Mouse (Mus musculus): ENCODE measurements around the gene Zp3. TPM values are rescaled to one million over a fixed set of nuclear protein-coding genes. Genes with fewer than 3 reads are reported as not detected.
A peak's percentile ranks its signal among the peaks of the same experiment; 100 is the strongest.

Zp3 gene
- not detected for total RNA-seq (2021)

- intact Hi-C loops (cut with DNase I), result no loop called here
- no peak for DNase-seq
These were observed at the start of gene Zp3 for GRCm38 (mm10) chr5:135979904-135980303. Gene Zp3, plus strand, starts transcription at chr5:135980099.

- intact Hi-C loops (cut with DNase I), result no loop called here
- DNase-seq, result no peak
These were observed 48.4 kb upstream of the Zp3 start for GRCm38 (mm10) chr5:135931526-135931925.

DNA sequence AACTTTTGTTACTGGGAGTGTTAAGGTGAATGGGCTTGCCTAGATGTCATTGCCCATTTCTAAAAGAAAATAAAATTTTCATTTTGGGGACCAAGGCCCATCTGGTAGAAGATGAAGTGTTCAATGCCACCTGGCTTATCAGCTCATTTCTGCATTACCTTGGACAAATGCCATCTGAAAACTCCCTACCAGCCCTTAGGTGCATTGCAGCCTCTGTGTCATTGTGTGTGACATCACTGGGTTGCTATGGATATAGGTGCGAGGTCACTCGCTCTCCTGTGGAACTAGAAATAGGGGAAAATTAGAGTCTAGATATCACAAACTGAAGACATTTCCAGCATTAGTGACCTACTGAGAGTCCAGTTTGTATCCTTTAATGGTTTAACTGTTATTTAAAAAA is 47.5 kb upstream of the Zp3 start:
- DNase-seq, result no peak
- intact Hi-C loops (cut with DNase I), result no loop called here

- intact Hi-C loops (cut with DNase I), result no loop called here
These were observed 46.5 kb upstream of the Zp3 start for GRCm38 (mm10) chr5:135933222-135933899.

GRCm38 (mm10) chr5:135933900-135934441 is 45.9 kb upstream of the Zp3 start:
- intact Hi-C loops (cut with DNase I), result no loop called here
- peak; percentile 83 for DNase-seq

More at GRCm38 (mm10) chr5:135933222-135933899, 46.5 kb upstream of the Zp3 start:
- DNase-seq, result no peak

- intact Hi-C loops (cut with DNase I), result no loop called here
- DNase-seq, result peak; percentile 98
These were observed 45.3 kb upstream of the Zp3 start, which contains the start of gene Ywhag for GRCm38 (mm10) chr5:135934481-135935175. Gene Ywhag, minus strand, starts transcription at chr5:135934616.

DNA sequence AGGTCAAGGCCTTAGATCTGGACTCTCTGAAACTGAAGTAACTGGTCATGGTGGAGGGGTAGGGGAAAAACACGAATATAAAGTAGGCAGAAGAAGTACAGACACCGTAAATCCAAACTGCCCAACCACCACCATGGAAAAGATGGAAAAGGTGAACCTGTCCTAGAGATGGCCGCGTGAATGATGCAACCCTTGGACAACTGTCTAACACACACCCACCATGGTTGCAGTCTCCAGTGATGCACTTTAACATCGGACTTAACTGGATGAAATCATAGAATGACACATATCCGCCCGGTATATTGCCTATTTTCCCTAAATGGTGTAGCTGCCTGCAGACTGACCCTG is 44.7 kb upstream of the Zp3 start:
- no peak for DNase-seq
- intact Hi-C loops (cut with DNase I), result no loop called here

GRCm38 (mm10) chr5:135935641-135936190 is 44.2 kb upstream of the Zp3 start:
- no peak for DNase-seq
- intact Hi-C loops (cut with DNase I), result no loop called here

DNA sequence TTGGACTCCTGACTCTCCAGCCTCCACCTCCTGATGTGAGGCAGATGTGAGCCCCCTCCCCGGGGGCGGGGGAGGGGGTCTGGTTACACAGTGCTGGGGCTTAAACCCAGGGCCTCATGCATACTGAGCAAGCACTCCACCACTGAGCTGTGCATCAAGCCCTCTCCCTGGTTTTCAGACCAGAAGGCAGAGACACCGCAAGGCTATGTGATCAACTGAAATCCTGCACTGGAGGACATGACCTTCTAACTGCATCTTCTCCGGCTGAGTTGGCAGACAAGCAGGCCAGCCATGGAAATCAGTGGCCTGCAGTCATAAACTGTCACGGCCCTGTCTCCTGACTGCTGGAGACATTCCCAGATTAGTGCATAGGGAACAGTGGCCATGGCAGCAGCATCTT is 39.3 kb upstream of the Zp3 start:
- intact Hi-C loops (cut with DNase I), result no loop called here

DNA sequence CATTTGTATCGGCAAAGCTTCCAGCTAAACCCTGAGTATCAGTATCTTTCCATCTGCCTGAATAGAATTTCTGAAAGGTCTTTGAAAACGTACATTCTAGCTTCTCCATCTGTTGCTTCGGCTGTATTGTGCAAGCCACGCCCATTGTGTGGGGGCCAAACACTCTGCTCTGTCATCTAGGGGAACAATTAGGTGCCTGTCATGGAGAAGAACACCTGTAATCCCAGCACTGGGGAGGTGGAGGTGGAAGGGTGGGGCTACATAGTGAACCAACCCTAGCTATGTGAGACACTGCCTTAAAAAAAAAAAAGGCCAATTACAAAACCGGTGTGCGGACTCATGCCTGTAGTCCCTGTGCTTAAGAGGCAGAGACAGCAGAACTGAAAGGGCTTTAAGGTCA is 37.2 kb upstream of the Zp3 start:
- intact Hi-C loops (cut with DNase I), result no loop called here
- DNase-seq, result no peak

More for the DNA sequence above, 39.3 kb upstream of the Zp3 start:
- no peak for DNase-seq

- intact Hi-C loops (cut with DNase I), result no loop called here
- DNase-seq, result peak; percentile 56
These were observed 33.9 kb upstream of the Zp3 start for GRCm38 (mm10) chr5:135945916-135946408.

- intact Hi-C loops (cut with DNase I), result no loop called here
- DNase-seq, result no peak
These were observed 33.3 kb upstream of the Zp3 start for GRCm38 (mm10) chr5:135946621-135947020.

DNA sequence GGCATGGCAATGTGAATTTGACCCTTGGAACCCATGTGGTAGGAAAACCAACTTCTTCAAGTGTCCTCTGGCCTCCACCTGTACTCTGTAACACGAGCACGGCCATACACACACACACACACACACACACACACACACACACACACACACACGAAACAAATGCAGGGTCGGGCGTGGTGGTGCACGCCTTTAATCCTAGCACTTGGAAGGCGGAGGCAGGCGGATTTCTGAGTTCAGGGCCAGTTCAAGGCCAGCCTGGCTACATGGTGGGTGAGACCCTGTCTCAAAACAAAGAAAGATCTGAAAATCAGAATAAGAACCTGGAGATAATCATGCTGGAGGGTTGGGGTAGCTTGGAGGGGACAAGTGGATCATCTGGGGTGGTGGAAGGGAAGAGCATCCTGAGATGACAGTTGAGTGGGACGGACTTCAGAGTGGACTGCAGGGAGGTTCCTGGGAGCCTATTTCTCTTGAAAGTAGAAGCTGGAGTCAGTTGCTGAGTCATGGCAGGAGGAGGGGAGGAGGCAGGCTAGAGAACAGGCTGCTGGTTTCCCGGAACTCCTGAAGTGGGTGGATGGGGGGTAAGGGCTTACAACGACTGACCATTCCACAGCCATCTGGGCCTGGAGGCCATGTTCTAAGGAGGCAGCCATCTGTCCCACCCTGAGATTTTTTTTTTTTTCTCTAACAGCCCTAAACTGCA is 29.0 kb upstream of the Zp3 start:
- no peak for DNase-seq
- intact Hi-C loops (cut with DNase I), result no loop called here

DNA sequence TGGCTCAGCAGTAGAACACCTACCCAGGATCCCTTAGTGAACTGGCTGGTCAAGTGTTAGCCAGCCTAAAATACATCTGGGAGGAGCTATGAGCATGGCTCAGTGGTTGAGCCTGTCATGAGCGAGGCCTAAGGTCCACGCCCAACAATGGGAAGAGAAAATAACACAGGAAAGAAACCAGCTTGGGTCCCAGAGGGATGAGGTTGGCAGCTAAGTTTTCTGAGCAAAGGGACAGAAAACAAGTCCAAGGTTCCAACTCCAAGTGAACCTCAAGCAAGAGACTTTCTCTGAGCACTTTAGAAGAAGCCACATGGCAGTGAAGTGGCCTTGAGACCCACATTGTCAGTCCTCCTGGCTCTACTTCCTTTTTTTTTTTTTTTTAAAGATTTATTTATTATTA is 28.2 kb upstream of the Zp3 start:
- no peak for DNase-seq
- intact Hi-C loops (cut with DNase I), result no loop called here

DNA sequence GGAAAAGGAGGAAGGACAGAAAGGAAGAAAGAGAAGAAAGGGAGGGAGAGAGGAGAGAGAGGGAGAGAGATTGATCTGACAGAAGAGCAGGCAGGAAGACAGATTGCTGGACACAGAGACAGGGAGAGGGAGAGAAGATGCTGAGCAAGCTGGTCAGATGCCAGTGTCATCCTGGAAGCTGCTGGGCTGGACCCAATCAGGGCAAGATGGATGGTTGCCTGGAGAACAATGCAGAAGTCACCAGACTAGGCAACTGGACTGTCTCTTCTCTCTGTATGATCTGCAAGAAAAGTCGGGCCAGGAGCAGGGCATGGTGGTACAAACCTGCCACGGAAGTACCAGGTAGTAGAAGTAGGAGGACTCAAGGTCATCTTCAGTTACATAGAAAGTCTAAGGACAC is 27.1 kb upstream of the Zp3 start:
- intact Hi-C loops (cut with DNase I), result no loop called here
- no peak for DNase-seq

GRCm38 (mm10) chr5:135956300-135957206 is 23.3 kb upstream of the Zp3 start:
- intact Hi-C loops (cut with DNase I), result no loop called here
- no peak for DNase-seq

GRCm38 (mm10) chr5:135957207-135957974 is 22.5 kb upstream of the Zp3 start:
- intact Hi-C loops (cut with DNase I), result no loop called here
- DNase-seq, result peak; percentile 87

DNA sequence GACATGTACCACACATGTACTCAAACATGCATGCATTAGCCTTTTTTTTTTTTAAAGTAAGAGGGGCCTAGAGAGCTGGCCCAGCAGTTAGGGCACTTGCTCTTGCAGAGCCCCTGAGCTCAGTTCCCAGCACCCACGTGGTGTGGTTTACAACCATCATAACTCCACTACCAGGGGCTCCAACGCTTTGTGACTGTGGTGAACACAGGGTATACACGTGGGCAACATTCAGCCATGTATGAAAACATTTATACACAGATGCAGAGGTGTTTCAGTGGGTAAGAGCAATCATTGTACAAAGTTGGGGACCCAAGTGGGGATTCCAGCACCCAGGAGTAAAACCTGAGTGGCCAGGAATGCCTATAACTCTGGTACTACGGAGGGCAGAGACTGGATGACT is 21.5 kb upstream of the Zp3 start:
- DNase-seq, result no peak
- intact Hi-C loops (cut with DNase I), result no loop called here

GRCm38 (mm10) chr5:135959911-135960310 is 20.0 kb upstream of the Zp3 start:
- no peak for DNase-seq
- intact Hi-C loops (cut with DNase I), result no loop called here
